Mouse (Mus musculus): Measurements from ENCODE around the gene Tamm41.

- TF ChIP-seq CTCF (conservative IDR thresholded peaks at IDR 0.05; ENCODE audit: insufficient read depth, insufficient read length, low read depth, low read length) (no peak), POLR2A (IDR thresholded peaks at IDR 0.05; ENCODE audit: low read depth, low read length) (no peak)
Measured at GRCm38 (mm10) chr6:115047816-115048215, 10.1 kb upstream of the Tamm41 start.
